Mouse (Mus musculus) forebrain, postnatal 0 days (tissue): ENCODE measurements around the gene Tmem8. TPM values are rescaled to one million over a fixed set of nuclear protein-coding genes. Genes with fewer than 3 reads are reported as not detected.
"Not testable (repeated sequence)": the region's sequence is repeated elsewhere in the genome, so short reads cannot be mapped to it uniquely, and the experiment has no call there.

Experiments used
- ATAC-seq: fragments of 200-750 bp; cut with Nextera tagmentation; 2 replicates; pipeline ENCODE4 v1.8.0; 2017; ENCODE audit warnings: mild to moderate bottlenecking, moderate library complexity
- DNase-seq: peaks from one replicate; pipeline ENCODE4 v3.0.0-alpha.2; 2015
- H3K27ac ChIP-seq: fragments of 300-500 bp; sonication (generic); 2 replicates; pipeline ENCODE4 v1.5.1; 2014; ENCODE audit warnings: low read depth, mild to moderate bottlenecking, antibody characterized with exemption, low read length, moderate library complexity, mixed read lengths
- H3K27me3 ChIP-seq: fragments of 300-500 bp; sonication (generic); 2 replicates; pipeline ENCODE4 v1.6.1; 2014; ENCODE audit warnings: mild to moderate bottlenecking, low read length, mixed read lengths; ENCODE audit not compliant: insufficient read depth
- H3K36me3 ChIP-seq: fragments of 300-500 bp; sonication (generic); 2 replicates; pipeline ENCODE4 v1.6.1; 2014; ENCODE audit warnings: mild to moderate bottlenecking, moderate library complexity; ENCODE audit not compliant: insufficient read depth
- H3K4me1 ChIP-seq: fragments of 300-500 bp; sonication (generic); 2 replicates; pipeline ENCODE4 v1.6.1; 2014; ENCODE audit warnings: antibody characterized with exemption; ENCODE audit not compliant: insufficient read depth
- H3K4me2 ChIP-seq: fragments of 300-500 bp; sonication (generic); 2 replicates; pipeline ENCODE4 v1.6.1; 2014; ENCODE audit warnings: low read depth, mild to moderate bottlenecking, moderate library complexity
- H3K4me3 ChIP-seq: fragments of 300-500 bp; sonication (generic); 2 replicates; pipeline ENCODE4 v1.5.1; 2014; ENCODE audit warnings: low read depth, low read length, mixed read lengths
- H3K9ac ChIP-seq: fragments of 300-500 bp; sonication (generic); 2 replicates; pipeline ENCODE4 v1.6.1; 2014; ENCODE audit warnings: mild to moderate bottlenecking
- H3K9me3 ChIP-seq: fragments of 300-500 bp; sonication (generic); 2 replicates; pipeline ENCODE4 v1.6.1; 2016; ENCODE audit warnings: low read length
- CTCF ChIP-seq: sonication (generic); IDR thresholded peaks from 2 replicates; pipeline ENCODE4 v1.5.1; 2016; ENCODE audit warnings: antibody characterized with exemption, control low read depth, low read depth
- WGBS: fragments of 180-500 bp; shearing (Covaris S2); extraction: QIAGEN DNeasy Blood & Tissue Kit; methylation state at CpG from one replicate; pipeline ENCODE4 v1.1.7; 2014; 5-methylcytosine and 5-hydroxymethylcytosine counted together
- polyA plus RNA-seq: library from polyadenylated mRNA; unstranded; fragments of >200 nt; fragmentation: Nextera tagmentation; extraction: Ambion mirVana; gene quantifications from 2 replicates; pipeline ENCODE4 v1.2.1, GENCODE M21; 2015
- total RNA-seq: library from RNA; depleted of rRNA; stranded (reverse); fragments of >200 nt; gene quantifications from 2 replicates; pipeline ENCODE4 v1.2.3, GENCODE M21; 2014

Tmem8 gene
- total and polyA plus RNA-seq, 2 experiments from 2014 or later, result 2.5 to 4.3 TPM

DNA sequence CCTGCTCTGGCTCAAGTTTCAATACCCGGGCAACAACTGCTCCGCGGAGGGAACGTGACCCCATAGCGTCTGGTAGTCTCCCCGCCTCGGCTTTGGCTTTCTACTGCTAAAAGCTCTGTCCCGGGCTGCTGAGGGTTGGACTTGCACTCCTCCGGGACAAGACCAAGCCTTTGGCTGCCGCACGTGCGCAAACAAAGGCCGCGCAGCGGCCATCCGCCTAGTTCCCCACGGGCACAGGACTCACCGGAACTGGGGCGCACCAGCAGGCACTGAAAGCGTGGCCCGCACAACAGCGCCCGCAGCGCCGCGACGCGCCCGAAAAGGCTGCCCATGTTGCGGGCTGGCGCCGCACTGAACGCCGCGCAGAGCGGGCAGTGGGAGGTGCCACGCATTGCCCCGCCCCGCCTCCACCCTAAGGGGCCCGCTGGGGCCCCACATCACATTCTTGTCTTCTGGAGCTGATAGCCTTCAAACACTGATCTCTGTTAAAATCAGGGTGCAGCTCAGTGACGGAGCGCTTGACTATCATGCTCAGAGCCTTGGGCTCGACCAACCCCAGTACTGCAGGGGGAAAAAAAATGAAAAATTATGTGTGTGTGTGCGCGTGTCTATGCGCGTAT, 17.9 kb upstream of the Tmem8 start, which contains the start of gene Nme4:
Gene Nme4, minus strand, starts transcription at position 482 of the 620 bp plus-strand sequence.
- no peaks in the 10 kb centered on the region for H3K4me1 ChIP-seq
- H3K4me2 ChIP-seq, result peak within 1 kb of the TSS; percentile 88
- H3K27me3 ChIP-seq, result no peaks in the 10 kb centered on the region
- peak within 1 kb of the TSS; percentile 66 for H3K27ac ChIP-seq
- peak; percentile 79 for DNase-seq
- H3K36me3 ChIP-seq, result no peaks in the 10 kb centered on the region; the same call in 1 of the 2 replicates
- WGBS, result 3% methylated on average over 47 of the region's 47 CpGs
- H3K9ac ChIP-seq, result peak within 1 kb of the TSS; percentile 70
- ATAC-seq, result peak; percentile 79
- peak within 1 kb of the TSS; percentile 54 for H3K4me3 ChIP-seq
- peak; percentile 7; the same call in 1 of the 2 replicates for TF ChIP-seq CTCF
- H3K9me3 ChIP-seq, result no peaks in the 10 kb centered on the region

GRCm38 (mm10) chr17:26098461-26098860, 14.6 kb upstream of the Tmem8 start:
- no peaks in the 10 kb centered on the region for H3K36me3 ChIP-seq
- DNase-seq, result no peak
- H3K9ac ChIP-seq, result no peak overlapping the region
- no peak for ATAC-seq
- H3K4me2 ChIP-seq, result no peak overlapping the region
- no peaks in the 10 kb centered on the region for H3K4me1 ChIP-seq
- no peak overlapping the region for H3K4me3 ChIP-seq
- 91% methylated on average over 7 of the region's 7 CpGs for WGBS
- no peaks in the 10 kb centered on the region for H3K9me3 ChIP-seq
- TF ChIP-seq CTCF, result no peak
- no peak overlapping the region for H3K27ac ChIP-seq
- H3K27me3 ChIP-seq, result no peaks in the 10 kb centered on the region

GRCm38 (mm10) chr17:26099316-26099715, 13.8 kb upstream of the Tmem8 start:
- not testable (repeated sequence) for H3K9ac ChIP-seq, ATAC-seq, H3K27me3 ChIP-seq, H3K4me2 ChIP-seq, H3K4me1 ChIP-seq, DNase-seq, H3K27ac ChIP-seq, H3K9me3 ChIP-seq, H3K4me3 ChIP-seq, H3K36me3 ChIP-seq
- TF ChIP-seq CTCF, result peak; percentile 50
- WGBS, result 62% methylated on average over 3 of the region's 3 CpGs

GRCm38 (mm10) chr17:26100166-26100565, 12.9 kb upstream of the Tmem8 start:
- Histone ChIP-seq H3K9me3 (no peaks in the 10 kb centered on the region), H3K9ac (no peak overlapping the region), H3K4me1 (no peaks in the 10 kb centered on the region), H3K36me3 (no peaks in the 10 kb centered on the region), H3K27me3 (no peaks in the 10 kb centered on the region), H3K27ac (no peak overlapping the region), H3K4me3 (no peak overlapping the region), H3K4me2 (no peak overlapping the region)
- DNase-seq (no peak), ATAC-seq (no peak)
- no peak for TF ChIP-seq CTCF
- WGBS, result 47% methylated on average over 2 of the region's 2 CpGs

GRCm38 (mm10) chr17:26101478-26101877, 11.6 kb upstream of the Tmem8 start:
- H3K4me1 ChIP-seq, result no peaks in the 10 kb centered on the region
- no peak overlapping the region for H3K4me3 ChIP-seq
- no peaks in the 10 kb centered on the region for H3K9me3 ChIP-seq
- H3K27ac ChIP-seq, result no peak overlapping the region
- no peak for TF ChIP-seq CTCF
- no peak overlapping the region for H3K9ac ChIP-seq
- WGBS, result 24% methylated on average over 4 of the region's 4 CpGs
- H3K4me2 ChIP-seq, result no peak overlapping the region
- ATAC-seq, result no peak
- no peak for DNase-seq
- no peaks in the 10 kb centered on the region for H3K27me3 ChIP-seq
- no peaks in the 10 kb centered on the region for H3K36me3 ChIP-seq

- no peak for TF ChIP-seq CTCF
- Histone ChIP-seq H3K27me3 (no peaks in the 10 kb centered on the region), H3K36me3 (no peaks in the 10 kb centered on the region), H3K4me2 (no peak overlapping the region), H3K4me3 (no peak overlapping the region), H3K9me3 (no peaks in the 10 kb centered on the region), H3K27ac (no peak overlapping the region), H3K9ac (no peak overlapping the region), H3K4me1 (no peaks in the 10 kb centered on the region)
- ATAC-seq (no peak), DNase-seq (no peak)
- WGBS, result 65% methylated on average over 4 of the region's 4 CpGs
Measured at GRCm38 (mm10) chr17:26105619-26106018, 7.5 kb upstream of the Tmem8 start.

DNA sequence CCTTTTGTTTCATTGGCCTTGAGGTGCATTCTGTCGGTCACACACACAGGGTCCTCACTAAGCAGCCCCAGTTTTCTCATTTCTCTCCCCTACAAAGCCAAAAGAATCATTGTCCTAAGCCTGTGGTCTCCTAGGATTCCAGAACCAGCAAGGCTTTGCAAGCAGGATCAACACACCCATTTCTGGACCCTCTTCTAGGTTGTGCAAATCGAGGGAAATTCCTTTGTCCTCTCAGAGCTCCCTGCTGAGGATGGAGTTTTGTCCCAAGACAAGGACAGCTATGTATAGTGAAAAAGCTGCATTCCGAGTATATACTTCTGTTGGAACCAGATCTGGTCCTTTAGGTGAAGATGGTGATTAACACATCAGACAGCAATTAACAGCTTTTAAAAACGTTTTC, 2.9 kb upstream of the Tmem8 start:
- peaks cover 6% of the 10 kb centered on the region; the same call in 1 of the 2 replicates for H3K4me1 ChIP-seq
- H3K36me3 ChIP-seq, result no peaks in the 10 kb centered on the region
- peaks cover 7% of the 10 kb centered on the region for H3K27me3 ChIP-seq
- WGBS, result 17% methylated on average over 4 of the region's 4 CpGs
- no peak overlapping the region for H3K4me3 ChIP-seq
- no peak for ATAC-seq
- no peak overlapping the region for H3K9ac ChIP-seq
- H3K9me3 ChIP-seq, result no peaks in the 10 kb centered on the region
- TF ChIP-seq CTCF, result no peak
- H3K27ac ChIP-seq, result no peak overlapping the region
- no peak overlapping the region for H3K4me2 ChIP-seq
- DNase-seq, result no peak
